Mouse (Mus musculus) neural tube, embryonic 12.5 days (tissue): ENCODE data around the gene Cth. TPM values are rescaled to one million over a fixed set of nuclear protein-coding genes. Genes with fewer than 3 reads are reported as not detected.

Experiments
- ATAC-seq: fragments of 200-750 bp; cut with Nextera tagmentation; 2 replicates; pipeline ENCODE4 v1.8.0; 2017; ENCODE audit warnings: low read depth, mild to moderate bottlenecking, moderate TSS enrichment, moderate library complexity; ENCODE audit not compliant: low FRiP score
- H3K27ac ChIP-seq: fragments of 300-500 bp; sonication (generic); 2 replicates; pipeline ENCODE4 v1.5.1; 2016
- H3K27me3 ChIP-seq: fragments of 300-500 bp; sonication (generic); replicated peaks from 2 replicates; pipeline ENCODE4 v1.6.1; 2016; ENCODE audit warnings: mild to moderate bottlenecking
- H3K36me3 ChIP-seq: fragments of 300-500 bp; sonication (generic); 2 replicates; pipeline ENCODE4 v1.6.1; 2016; ENCODE audit warnings: mild to moderate bottlenecking
- H3K4me1 ChIP-seq: fragments of 300-500 bp; sonication (generic); 2 replicates; pipeline ENCODE4 v1.6.1; 2016
- H3K4me2 ChIP-seq: fragments of 300-500 bp; sonication (generic); replicated peaks from 2 replicates; pipeline ENCODE4 v1.6.1; 2016; ENCODE audit warnings: mild to moderate bottlenecking
- H3K4me3 ChIP-seq: fragments of 300-500 bp; sonication (generic); 2 replicates; pipeline ENCODE4 v1.5.1; 2016
- H3K9ac ChIP-seq: fragments of 300-500 bp; sonication (generic); 2 replicates; pipeline ENCODE4 v1.6.1; 2016; ENCODE audit warnings: mild to moderate bottlenecking
- H3K9me3 ChIP-seq: fragments of 300-500 bp; sonication (generic); 2 replicates; pipeline ENCODE4 v1.6.1; 2016; ENCODE audit warnings: mild to moderate bottlenecking
- WGBS: fragments of 180-500 bp; shearing (Covaris S2); methylation state at CpG from one replicate; pipeline ENCODE4 v1.1.7; 2016; 5-methylcytosine and 5-hydroxymethylcytosine counted together
- polyA plus RNA-seq: library from polyadenylated mRNA; unstranded; fragments of >200 nt; fragmentation: Nextera tagmentation; extraction: Ambion mirVana; gene quantifications from 2 replicates; pipeline ENCODE4 v1.2.1, GENCODE M21; 2016

Gene Cth
- polyA plus RNA-seq, 1 experiment from 2014 or later: 7.1 TPM

- Histone ChIP-seq H3K9me3 (no peaks in the 10 kb centered on the region), H3K9ac (no peak overlapping the region), H3K36me3 (no peaks in the 10 kb centered on the region), H3K4me3 (no peak overlapping the region), H3K27me3 (no peaks in the 10 kb centered on the region), H3K4me2 (no peak overlapping the region), H3K27ac (no peak overlapping the region), H3K4me1 (no peaks in the 10 kb centered on the region)
- ATAC-seq: no peak
- 56% methylated on average over 3 of the region's 3 CpGs for WGBS
Observed at GRCm38 (mm10) chr3:157932074-157932473, 7.2 kb upstream of the Cth start.

- Histone ChIP-seq H3K4me2 (no peak overlapping the region), H3K4me1 (no peaks in the 10 kb centered on the region), H3K27me3 (no peaks in the 10 kb centered on the region), H3K4me3 (no peak overlapping the region), H3K9me3 (no peaks in the 10 kb centered on the region), H3K36me3 (no peaks in the 10 kb centered on the region), H3K9ac (no peak overlapping the region), H3K27ac (no peak overlapping the region)
- WGBS: 52% methylated on average over 3 of the region's 3 CpGs
- ATAC-seq: no peak
Observed at GRCm38 (mm10) chr3:157931592-157931991, 6.7 kb upstream of the Cth start.

GRCm38 (mm10) chr3:157929417-157929816, 4.5 kb upstream of the Cth start:
- Histone ChIP-seq H3K27me3 (no peaks in the 10 kb centered on the region), H3K9me3 (no peaks in the 10 kb centered on the region), H3K36me3 (no peaks in the 10 kb centered on the region), H3K9ac (no peak overlapping the region), H3K27ac (no peak overlapping the region), H3K4me3 (no peak overlapping the region), H3K4me1 (no peaks in the 10 kb centered on the region; the same call in 1 of the 2 replicates), H3K4me2 (no peak overlapping the region)
- no peak for ATAC-seq
- WGBS: 80% methylated on average over 1 of the region's 1 CpGs

- no peak overlapping the region for H3K9ac ChIP-seq
- no peaks in the 10 kb centered on the region for H3K36me3 ChIP-seq
- H3K27ac ChIP-seq: no peak overlapping the region
- no peak for ATAC-seq
- H3K4me1 ChIP-seq: no peaks in the 10 kb centered on the region; the same call in 1 of the 2 replicates
- H3K4me3 ChIP-seq: no peak overlapping the region
- no peak overlapping the region for H3K4me2 ChIP-seq
- H3K9me3 ChIP-seq: no peaks in the 10 kb centered on the region
- WGBS: 96% methylated on average over 2 of the region's 2 CpGs
- H3K27me3 ChIP-seq: no peaks in the 10 kb centered on the region
Observed at GRCm38 (mm10) chr3:157928731-157929130, 3.9 kb upstream of the Cth start.

GRCm38 (mm10) chr3:157926761-157927160, 1.9 kb upstream of the Cth start:
- H3K27ac ChIP-seq: no peak overlapping the region
- ATAC-seq: no peak
- no peak overlapping the region for H3K4me2 ChIP-seq
- H3K9ac ChIP-seq: no peak overlapping the region
- H3K27me3 ChIP-seq: no peaks in the 10 kb centered on the region
- no peaks in the 10 kb centered on the region for H3K36me3 ChIP-seq
- no peaks in the 10 kb centered on the region for H3K9me3 ChIP-seq
- WGBS: 67% methylated on average over 2 of the region's 2 CpGs
- no peaks in the 10 kb centered on the region; the same call in 1 of the 2 replicates for H3K4me1 ChIP-seq
- H3K4me3 ChIP-seq: no peak overlapping the region

- H3K4me3 ChIP-seq: no peak overlapping the region
- ATAC-seq: no peak
- H3K9me3 ChIP-seq: no peaks in the 10 kb centered on the region
- H3K36me3 ChIP-seq: no peaks in the 10 kb centered on the region
- no peak overlapping the region for H3K9ac ChIP-seq
- H3K27me3 ChIP-seq: no peaks in the 10 kb centered on the region
- 91% methylated on average over 14 of the region's 14 CpGs for WGBS
- no peaks in the 10 kb centered on the region; the same call in 1 of the 2 replicates for H3K4me1 ChIP-seq
- no peak overlapping the region for H3K27ac ChIP-seq
- H3K4me2 ChIP-seq: no peak overlapping the region
Observed at GRCm38 (mm10) chr3:157925706-157926510, 1.0 kb upstream of the Cth start.

GRCm38 (mm10) chr3:157923268-157923835, 1.5 kb downstream of the Cth start:
- H3K4me3 ChIP-seq: no peak overlapping the region
- no peak overlapping the region for H3K27ac ChIP-seq
- no peaks in the 10 kb centered on the region for H3K36me3 ChIP-seq
- 88% methylated on average over 3 of the region's 3 CpGs for WGBS
- H3K27me3 ChIP-seq: no peaks in the 10 kb centered on the region
- H3K4me1 ChIP-seq: no peaks in the 10 kb centered on the region; the same call in 1 of the 2 replicates
- ATAC-seq: no peak
- H3K9me3 ChIP-seq: no peaks in the 10 kb centered on the region
- H3K4me2 ChIP-seq: no peak overlapping the region
- H3K9ac ChIP-seq: no peak overlapping the region

- Histone ChIP-seq H3K27me3 (no peaks in the 10 kb centered on the region), H3K9ac (no peak overlapping the region)
- WGBS: 97% methylated on average over 2 of the region's 2 CpGs
Observed at GRCm38 (mm10) chr3:157921376-157921775, 3.5 kb downstream of the Cth start.

GRCm38 (mm10) chr3:157916336-157916735, 8.5 kb downstream of the Cth start:
- H3K4me1 ChIP-seq: no peaks in the 10 kb centered on the region
- H3K27ac ChIP-seq: no peak overlapping the region
- ATAC-seq: no peak
- no peak overlapping the region for H3K9ac ChIP-seq
- H3K9me3 ChIP-seq: no peaks in the 10 kb centered on the region
- H3K4me3 ChIP-seq: no peak overlapping the region
- WGBS: 78% methylated on average over 4 of the region's 4 CpGs
- no peaks in the 10 kb centered on the region for H3K36me3 ChIP-seq
- no peak overlapping the region for H3K4me2 ChIP-seq
- H3K27me3 ChIP-seq: no peaks in the 10 kb centered on the region

More at GRCm38 (mm10) chr3:157921376-157921775, 3.5 kb downstream of the Cth start:
- Histone ChIP-seq H3K4me1 (no peaks in the 10 kb centered on the region; the same call in 1 of the 2 replicates), H3K4me3 (no peak overlapping the region), H3K27ac (no peak overlapping the region), H3K9me3 (no peaks in the 10 kb centered on the region), H3K36me3 (no peaks in the 10 kb centered on the region), H3K4me2 (no peak overlapping the region)
- ATAC-seq: no peak

- no peak overlapping the region for H3K9ac ChIP-seq
- H3K27me3 ChIP-seq: no peaks in the 10 kb centered on the region
- H3K27ac ChIP-seq: no peak overlapping the region
- H3K4me2 ChIP-seq: no peak overlapping the region
- H3K4me1 ChIP-seq: no peaks in the 10 kb centered on the region
- no peaks in the 10 kb centered on the region for H3K9me3 ChIP-seq
- H3K36me3 ChIP-seq: no peaks in the 10 kb centered on the region
- ATAC-seq: no peak
- 90% methylated on average over 2 of the region's 2 CpGs for WGBS
- no peak overlapping the region for H3K4me3 ChIP-seq
Observed at GRCm38 (mm10) chr3:157912155-157912554, 12.7 kb downstream of the Cth start.

GRCm38 (mm10) chr3:157910262-157910661, 14.6 kb downstream of the Cth start:
- Histone ChIP-seq H3K4me3 (no peak overlapping the region), H3K27me3 (no peaks in the 10 kb centered on the region), H3K9me3 (no peaks in the 10 kb centered on the region), H3K4me2 (no peak overlapping the region), H3K4me1 (no peaks in the 10 kb centered on the region), H3K27ac (no peak overlapping the region), H3K9ac (no peak overlapping the region), H3K36me3 (no peaks in the 10 kb centered on the region)
- 76% methylated on average over 3 of the region's 3 CpGs for WGBS
- no peak for ATAC-seq

- no peaks in the 10 kb centered on the region for H3K27me3 ChIP-seq
- no peak overlapping the region for H3K27ac ChIP-seq
- WGBS: 87% methylated on average over 3 of the region's 3 CpGs
- H3K4me3 ChIP-seq: no peak overlapping the region
- H3K9me3 ChIP-seq: no peaks in the 10 kb centered on the region
- no peaks in the 10 kb centered on the region for H3K4me1 ChIP-seq
- H3K4me2 ChIP-seq: no peak overlapping the region
- no peaks in the 10 kb centered on the region for H3K36me3 ChIP-seq
- H3K9ac ChIP-seq: no peak overlapping the region
- no peak for ATAC-seq
Observed at GRCm38 (mm10) chr3:157908166-157908565, 16.7 kb downstream of the Cth start.

GRCm38 (mm10) chr3:157901721-157902120, 23.2 kb downstream of the Cth start:
- no peak overlapping the region for H3K9ac ChIP-seq
- WGBS: 90% methylated on average over 5 of the region's 5 CpGs

More at GRCm38 (mm10) chr3:157901721-157902120, 23.2 kb downstream of the Cth start:
- Histone ChIP-seq H3K4me1 (no peaks in the 10 kb centered on the region), H3K36me3 (no peaks in the 10 kb centered on the region), H3K27me3 (no peaks in the 10 kb centered on the region), H3K9me3 (no peaks in the 10 kb centered on the region), H3K4me3 (no peak overlapping the region), H3K27ac (no peak overlapping the region), H3K4me2 (no peak overlapping the region)
- ATAC-seq: no peak
